Mouse (Mus musculus): Measurements from ENCODE around the gene Olfr1315-ps1. TPM values are rescaled to one million over a fixed set of nuclear protein-coding genes. Genes with fewer than 3 reads are reported as not detected.

Gene Olfr1315-ps1
- total RNA-seq (2014; rRNA removed; ENCODE audit: low replicate concordance): not detected in 2 replicates
- polyA plus RNA-seq (2015; fragmentation: Nextera tagmentation; extraction: Ambion mirVana): not detected in 2 replicates

DNA sequence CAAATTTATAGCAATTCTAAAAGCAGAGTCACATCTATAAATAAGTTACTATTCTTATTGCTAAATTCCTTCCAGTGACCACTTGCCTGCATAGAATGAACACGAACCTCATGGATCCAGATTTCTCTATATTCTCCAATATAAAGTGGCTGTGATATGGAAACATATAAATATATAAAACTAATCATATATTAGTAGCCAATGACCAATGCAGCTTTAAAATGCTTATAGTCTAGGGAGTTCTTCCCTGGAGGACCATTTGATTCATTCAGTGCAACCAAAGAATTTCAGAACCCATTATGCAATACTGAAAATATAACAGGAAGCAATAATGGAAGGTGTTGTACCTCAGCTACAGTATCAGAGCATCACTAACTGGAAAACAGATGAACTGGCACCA lies at the start of gene Olfr1315-ps1:
TSS of gene Olfr1315-ps1 (minus strand) at position 101 of the 400 bp plus-strand sequence.
- WGBS: 56% methylated on average over 1 of the region's 1 CpGs
- no peak within 1 kb of the TSS for H3K4me2 ChIP-seq (ENCODE audit: low read depth, low read length)
- H3K27ac ChIP-seq (ENCODE audit: low read depth): no peak within 1 kb of the TSS
- TF ChIP-seq EP300 (IDR thresholded peaks at IDR 0.05; ENCODE audit: low read depth) (no peak), CTCF (IDR thresholded peaks at IDR 0.05; ENCODE audit: low read depth) (no peak)
- no peaks in the 10 kb centered on the region for H3K36me3 ChIP-seq (replicated peaks; ENCODE audit: control insufficient read depth, insufficient read depth, low read length)
- no peak for DNase-seq (ENCODE audit: low spot score)
- no peak for ATAC-seq (ENCODE audit: insufficient read depth, low read depth)
- H3K4me1 ChIP-seq (ENCODE audit: control insufficient read depth, insufficient read depth): no peaks in the 10 kb centered on the region
- no peak within 1 kb of the TSS for H3K9ac ChIP-seq (replicated peaks; ENCODE audit: low read depth, low read length)
- no peak within 1 kb of the TSS for H3K4me3 ChIP-seq (ENCODE audit: low read depth, low read length)
- H3K27me3 ChIP-seq (ENCODE audit: control insufficient read depth, insufficient read depth, low read length): no peaks in the 10 kb centered on the region
- no peaks in the 10 kb centered on the region for H3K9me3 ChIP-seq (replicated peaks; ENCODE audit: control insufficient read depth, low read length)

DNA sequence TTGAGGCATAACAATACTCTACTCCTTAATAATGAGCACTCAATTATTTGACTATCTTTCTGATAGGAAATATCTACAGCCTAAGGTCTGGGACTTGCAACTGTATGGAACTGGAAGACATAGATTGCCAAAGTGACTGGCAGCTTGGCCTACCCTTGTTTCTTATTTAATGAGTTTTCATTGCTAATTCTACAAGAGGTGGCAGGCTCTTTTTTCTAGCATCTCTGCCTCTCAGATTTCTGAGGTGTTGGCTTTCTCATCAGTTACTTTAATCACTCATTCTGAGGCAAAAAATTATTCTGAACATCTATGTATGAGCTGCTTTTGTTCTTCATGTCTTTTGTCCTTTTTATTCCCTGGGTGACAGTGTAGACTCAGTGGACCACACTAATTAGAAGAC lies 38.7 kb upstream of the Olfr1315-ps1 start, which contains the start of gene Olfr1318:
TSS of gene Olfr1318 (plus strand) at position 301 of the 400 bp plus-strand sequence.
- Histone ChIP-seq H3K4me2 (ENCODE audit: low read depth, low read length) (no peak within 1 kb of the TSS), H3K9ac (replicated peaks; ENCODE audit: low read depth, low read length) (no peak within 1 kb of the TSS), H3K27ac (ENCODE audit: low read depth) (no peak within 1 kb of the TSS), H3K36me3 (replicated peaks; ENCODE audit: control insufficient read depth, insufficient read depth, low read length) (no peaks in the 10 kb centered on the region), H3K4me3 (ENCODE audit: low read depth, low read length) (no peak within 1 kb of the TSS), H3K4me1 (ENCODE audit: control insufficient read depth, insufficient read depth) (no peaks in the 10 kb centered on the region), H3K27me3 (ENCODE audit: control insufficient read depth, insufficient read depth, low read length) (no peaks in the 10 kb centered on the region), H3K9me3 (replicated peaks; ENCODE audit: control insufficient read depth, low read length) (no peaks in the 10 kb centered on the region)
- DNase-seq (ENCODE audit: low spot score) (no peak), ATAC-seq (ENCODE audit: insufficient read depth, low read depth) (no peak)
- TF ChIP-seq EP300 (IDR thresholded peaks at IDR 0.05; ENCODE audit: low read depth) (no peak), CTCF (IDR thresholded peaks at IDR 0.05; ENCODE audit: low read depth) (no peak)

DNA sequence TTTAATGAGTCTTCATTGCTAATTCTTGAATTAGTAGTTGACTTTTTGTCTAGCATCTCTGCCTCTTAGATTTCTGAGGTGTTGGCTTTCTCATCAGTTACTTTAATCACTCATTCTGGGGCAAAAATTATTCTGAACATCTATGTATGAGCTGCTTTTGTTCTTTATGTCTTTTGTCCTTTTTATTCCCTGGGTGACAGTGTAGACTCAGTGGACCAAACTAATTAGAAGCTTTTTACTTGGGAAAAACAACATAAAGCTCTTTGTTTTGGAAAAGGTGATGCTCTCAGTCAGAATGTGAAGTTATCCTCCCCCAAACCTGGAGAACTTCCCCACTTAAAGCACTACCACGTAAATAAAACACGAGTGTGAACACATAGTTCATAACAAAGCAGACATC lies 24.8 kb upstream of the Olfr1315-ps1 start, which contains the start of gene Olfr1317:
TSS of gene Olfr1317 (plus strand) at position 301 of the 400 bp plus-strand sequence.
- no peaks in the 10 kb centered on the region for H3K27me3 ChIP-seq (ENCODE audit: control insufficient read depth, insufficient read depth, low read length)
- TF ChIP-seq CTCF (IDR thresholded peaks at IDR 0.05; ENCODE audit: low read depth) (no peak), EP300 (IDR thresholded peaks at IDR 0.05; ENCODE audit: low read depth) (no peak)
- DNase-seq (ENCODE audit: low spot score): no peak
- no peak within 1 kb of the TSS for H3K9ac ChIP-seq (replicated peaks; ENCODE audit: low read depth, low read length)
- H3K9me3 ChIP-seq (replicated peaks; ENCODE audit: control insufficient read depth, low read length): no peaks in the 10 kb centered on the region
- H3K4me1 ChIP-seq (ENCODE audit: control insufficient read depth, insufficient read depth): no peaks in the 10 kb centered on the region
- no peak within 1 kb of the TSS for H3K4me2 ChIP-seq (ENCODE audit: low read depth, low read length)
- H3K4me3 ChIP-seq (ENCODE audit: low read depth, low read length): no peak within 1 kb of the TSS
- no peak for ATAC-seq (ENCODE audit: insufficient read depth, low read depth)
- H3K36me3 ChIP-seq (replicated peaks; ENCODE audit: control insufficient read depth, insufficient read depth, low read length): no peaks in the 10 kb centered on the region
- 65% methylated on average over 2 of the region's 2 CpGs for WGBS
- no peak within 1 kb of the TSS for H3K27ac ChIP-seq (ENCODE audit: low read depth)

DNA sequence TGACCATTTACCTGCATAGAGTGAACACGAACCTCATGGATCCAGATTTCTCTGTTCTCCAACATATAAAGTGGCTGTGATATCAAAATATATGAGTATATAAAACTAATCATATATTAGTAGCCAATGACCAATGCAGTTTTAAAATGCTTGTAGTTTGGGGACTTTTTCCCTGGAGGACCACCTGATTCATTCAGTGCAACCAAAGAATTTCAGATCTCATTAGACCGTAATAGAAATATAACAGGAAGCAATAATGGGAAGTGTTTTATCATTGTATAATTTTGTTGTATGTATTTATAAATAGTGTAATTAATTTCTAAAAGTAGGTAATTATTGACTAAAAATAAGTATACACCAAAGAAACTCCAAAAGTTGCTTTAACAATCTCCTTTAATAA lies 19.6 kb upstream of the Olfr1315-ps1 start, which contains the start of gene Olfr1316:
TSS of gene Olfr1316 (minus strand) at position 101 of the 400 bp plus-strand sequence.
- H3K9me3 ChIP-seq (replicated peaks; ENCODE audit: control insufficient read depth, low read length): no peaks in the 10 kb centered on the region
- no peak within 1 kb of the TSS for H3K4me3 ChIP-seq (ENCODE audit: low read depth, low read length)
- DNase-seq (ENCODE audit: low spot score) (no peak), ATAC-seq (ENCODE audit: insufficient read depth, low read depth) (no peak)
- no peaks in the 10 kb centered on the region for H3K4me1 ChIP-seq (ENCODE audit: control insufficient read depth, insufficient read depth)
- no peaks in the 10 kb centered on the region for H3K36me3 ChIP-seq (replicated peaks; ENCODE audit: control insufficient read depth, insufficient read depth, low read length)
- no peaks in the 10 kb centered on the region for H3K27me3 ChIP-seq (ENCODE audit: control insufficient read depth, insufficient read depth, low read length)
- TF ChIP-seq CTCF (IDR thresholded peaks at IDR 0.05; ENCODE audit: low read depth): no peak
- H3K9ac ChIP-seq (replicated peaks; ENCODE audit: low read depth, low read length): no peak within 1 kb of the TSS
- no peak within 1 kb of the TSS for H3K27ac ChIP-seq (ENCODE audit: low read depth)
- no peak within 1 kb of the TSS for H3K4me2 ChIP-seq (ENCODE audit: low read depth, low read length)
- WGBS: 75% methylated on average over 2 of the region's 2 CpGs

DNA sequence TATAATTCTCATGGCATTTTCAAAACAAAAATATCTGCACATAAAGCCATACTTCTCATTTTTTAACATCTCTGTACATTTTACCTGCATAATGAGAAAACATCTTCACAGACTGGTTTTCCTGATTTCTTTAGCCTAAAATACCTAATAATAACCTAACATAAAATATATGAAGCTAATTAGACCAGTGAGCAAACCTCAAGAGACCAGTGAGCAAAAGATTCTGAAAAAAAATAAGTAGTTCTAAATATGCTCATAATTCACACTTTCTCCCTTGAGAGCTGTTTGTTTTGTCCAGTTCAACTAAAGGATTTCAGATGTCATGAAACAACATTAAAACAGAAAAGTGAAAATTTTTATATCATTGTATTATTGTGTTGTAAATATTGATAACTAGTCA lies 18.6 kb downstream of the Olfr1315-ps1 start, which contains the start of gene Olfr1314:
TSS of gene Olfr1314 (minus strand) at position 101 of the 400 bp plus-strand sequence.
- Histone ChIP-seq H3K27ac (ENCODE audit: low read depth) (no peak within 1 kb of the TSS), H3K36me3 (replicated peaks; ENCODE audit: control insufficient read depth, insufficient read depth, low read length) (no peaks in the 10 kb centered on the region), H3K27me3 (ENCODE audit: control insufficient read depth, insufficient read depth, low read length) (no peaks in the 10 kb centered on the region)

DNA sequence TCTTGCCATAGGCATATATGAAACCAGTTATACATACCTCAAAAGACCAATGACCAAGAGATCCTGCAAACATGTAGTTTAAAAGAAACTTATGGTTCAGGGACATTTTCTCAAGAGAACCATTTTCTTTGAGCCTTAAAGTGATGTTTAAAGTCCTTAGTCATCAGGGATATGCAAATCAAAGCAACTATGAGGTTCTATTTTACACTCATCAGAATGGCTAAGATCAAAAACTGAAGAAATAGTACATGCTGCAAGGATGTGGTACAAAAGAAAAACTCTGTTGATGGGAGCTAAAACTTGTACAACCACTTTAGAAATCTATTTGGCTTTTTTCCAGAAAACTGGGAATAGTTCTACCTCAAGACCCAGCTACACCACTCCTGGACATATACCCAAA lies 37.5 kb downstream of the Olfr1315-ps1 start, which contains the start of gene Olfr1313:
TSS of gene Olfr1313 (minus strand) at position 101 of the 400 bp plus-strand sequence.
- Histone ChIP-seq H3K27me3 (ENCODE audit: control insufficient read depth, insufficient read depth, low read length) (no peaks in the 10 kb centered on the region), H3K36me3 (replicated peaks; ENCODE audit: control insufficient read depth, insufficient read depth, low read length) (no peaks in the 10 kb centered on the region), H3K27ac (ENCODE audit: low read depth) (no peak within 1 kb of the TSS), H3K4me2 (ENCODE audit: low read depth, low read length) (no peak within 1 kb of the TSS), H3K4me3 (ENCODE audit: low read depth, low read length) (no peak within 1 kb of the TSS), H3K9me3 (replicated peaks; ENCODE audit: control insufficient read depth, low read length) (no peaks in the 10 kb centered on the region), H3K4me1 (ENCODE audit: control insufficient read depth, insufficient read depth) (no peaks in the 10 kb centered on the region), H3K9ac (replicated peaks; ENCODE audit: low read depth, low read length) (no peak within 1 kb of the TSS)
- no peak for ATAC-seq (ENCODE audit: insufficient read depth, low read depth)
- no peak for DNase-seq (ENCODE audit: low spot score)
- TF ChIP-seq EP300 (IDR thresholded peaks at IDR 0.05; ENCODE audit: low read depth) (no peak), CTCF (IDR thresholded peaks at IDR 0.05; ENCODE audit: low read depth) (no peak)

More for the DNA sequence above, 18.6 kb downstream of the Olfr1315-ps1 start, which contains the start of gene Olfr1314:
- H3K4me1 ChIP-seq (ENCODE audit: control insufficient read depth, insufficient read depth): no peaks in the 10 kb centered on the region
- no peak for TF ChIP-seq CTCF (IDR thresholded peaks at IDR 0.05; ENCODE audit: low read depth)
- no peak for TF ChIP-seq EP300 (IDR thresholded peaks at IDR 0.05; ENCODE audit: low read depth)
- DNase-seq (ENCODE audit: low spot score) (no peak), ATAC-seq (ENCODE audit: insufficient read depth, low read depth) (no peak)
- H3K4me2 ChIP-seq (ENCODE audit: low read depth, low read length): no peak within 1 kb of the TSS
- no peak within 1 kb of the TSS for H3K4me3 ChIP-seq (ENCODE audit: low read depth, low read length)
- no peak within 1 kb of the TSS for H3K9ac ChIP-seq (replicated peaks; ENCODE audit: low read depth, low read length)
- H3K9me3 ChIP-seq (replicated peaks; ENCODE audit: control insufficient read depth, low read length): no peaks in the 10 kb centered on the region

Other genes with a start within 250 kb of the Olfr1315-ps1 start
- not detected in 2 replicates for gene Olfr1305, start 238.3 kb downstream of the Olfr1315-ps1 start, total RNA-seq (2014; rRNA removed; ENCODE audit: low replicate concordance)
- not detected in 2 replicates for gene Olfr1305, start 238.3 kb downstream of the Olfr1315-ps1 start, polyA plus RNA-seq (2015; fragmentation: Nextera tagmentation; extraction: Ambion mirVana)
- gene Olfr1306, start 199.2 kb downstream of the Olfr1315-ps1 start, total RNA-seq (2014; rRNA removed; ENCODE audit: low replicate concordance): not detected in 2 replicates
- gene Olfr1306, start 199.2 kb downstream of the Olfr1315-ps1 start, polyA plus RNA-seq (2015; fragmentation: Nextera tagmentation; extraction: Ambion mirVana): not detected in 2 replicates
- gene Olfr1307, start 166.0 kb downstream of the Olfr1315-ps1 start, total RNA-seq (2014; rRNA removed; ENCODE audit: low replicate concordance): not detected in 2 replicates
- gene Olfr1307, start 166.0 kb downstream of the Olfr1315-ps1 start, polyA plus RNA-seq (2015; fragmentation: Nextera tagmentation; extraction: Ambion mirVana): not detected in 2 replicates
- not detected in 2 replicates for gene Olfr1308, start 150.5 kb downstream of the Olfr1315-ps1 start, total RNA-seq (2014; rRNA removed; ENCODE audit: low replicate concordance)
- gene Olfr1308, start 150.5 kb downstream of the Olfr1315-ps1 start, polyA plus RNA-seq (2015; fragmentation: Nextera tagmentation; extraction: Ambion mirVana): not detected in 2 replicates
- gene Olfr1309, start 125.2 kb downstream of the Olfr1315-ps1 start, total RNA-seq (2014; rRNA removed; ENCODE audit: low replicate concordance): not detected in 2 replicates
- gene Olfr1309, start 125.2 kb downstream of the Olfr1315-ps1 start, polyA plus RNA-seq (2015; fragmentation: Nextera tagmentation; extraction: Ambion mirVana): not detected in 2 replicates
- not detected in 2 replicates for gene Olfr1310, start 102.7 kb downstream of the Olfr1315-ps1 start, total RNA-seq (2014; rRNA removed; ENCODE audit: low replicate concordance)
- gene Olfr1310, start 102.7 kb downstream of the Olfr1315-ps1 start, polyA plus RNA-seq (2015; fragmentation: Nextera tagmentation; extraction: Ambion mirVana): not detected in 2 replicates
- not detected in 2 replicates for gene Olfr1311, start 91.0 kb downstream of the Olfr1315-ps1 start, total RNA-seq (2014; rRNA removed; ENCODE audit: low replicate concordance)
- gene Olfr1311, start 91.0 kb downstream of the Olfr1315-ps1 start, polyA plus RNA-seq (2015; fragmentation: Nextera tagmentation; extraction: Ambion mirVana): not detected in 2 replicates
- gene Olfr1312, start 65.2 kb downstream of the Olfr1315-ps1 start, total RNA-seq (2014; rRNA removed; ENCODE audit: low replicate concordance): not detected in 2 replicates
- gene Olfr1312, start 65.2 kb downstream of the Olfr1315-ps1 start, polyA plus RNA-seq (2015; fragmentation: Nextera tagmentation; extraction: Ambion mirVana): not detected in 2 replicates
- not detected in 2 replicates for gene Olfr1313, start 37.6 kb downstream of the Olfr1315-ps1 start, total RNA-seq (2014; rRNA removed; ENCODE audit: low replicate concordance)
- not detected in 2 replicates for gene Olfr1313, start 37.6 kb downstream of the Olfr1315-ps1 start, polyA plus RNA-seq (2015; fragmentation: Nextera tagmentation; extraction: Ambion mirVana)
- gene Olfr1314, start 18.7 kb downstream of the Olfr1315-ps1 start, total RNA-seq (2014; rRNA removed; ENCODE audit: low replicate concordance): not detected in 2 replicates
- gene Olfr1314, start 18.7 kb downstream of the Olfr1315-ps1 start, polyA plus RNA-seq (2015; fragmentation: Nextera tagmentation; extraction: Ambion mirVana): not detected in 2 replicates
- gene Olfr1316, start 19.5 kb upstream of the Olfr1315-ps1 start, total RNA-seq (2014; rRNA removed; ENCODE audit: low replicate concordance): not detected in 2 replicates
- gene Olfr1316, start 19.5 kb upstream of the Olfr1315-ps1 start, polyA plus RNA-seq (2015; fragmentation: Nextera tagmentation; extraction: Ambion mirVana): not detected in 2 replicates
- not detected in 2 replicates for gene Olfr1317, start 24.9 kb upstream of the Olfr1315-ps1 start, total RNA-seq (2014; rRNA removed; ENCODE audit: low replicate concordance)
- not detected in 2 replicates for gene Olfr1317, start 24.9 kb upstream of the Olfr1315-ps1 start, polyA plus RNA-seq (2015; fragmentation: Nextera tagmentation; extraction: Ambion mirVana)
- not detected in 2 replicates for gene Olfr1318, start 38.8 kb upstream of the Olfr1315-ps1 start, total RNA-seq (2014; rRNA removed; ENCODE audit: low replicate concordance)
- gene Olfr1318, start 38.8 kb upstream of the Olfr1315-ps1 start, polyA plus RNA-seq (2015; fragmentation: Nextera tagmentation; extraction: Ambion mirVana): not detected in 2 replicates
- 5.0 and 10.0 TPM in 2 replicates for gene Lpcat4, start 124.0 kb upstream of the Olfr1315-ps1 start, total RNA-seq (2014; rRNA removed; ENCODE audit: low replicate concordance)
- gene Lpcat4, start 124.0 kb upstream of the Olfr1315-ps1 start, polyA plus RNA-seq (2015; fragmentation: Nextera tagmentation; extraction: Ambion mirVana): 3.1 and 3.6 TPM in 2 replicates
- not detected in 2 replicates for gene Nutm1, start 143.9 kb upstream of the Olfr1315-ps1 start, total RNA-seq (2014; rRNA removed; ENCODE audit: low replicate concordance)
- not detected in 2 replicates for gene Nutm1, start 143.9 kb upstream of the Olfr1315-ps1 start, polyA plus RNA-seq (2015; fragmentation: Nextera tagmentation; extraction: Ambion mirVana)
- gene Nop10, start 146.5 kb upstream of the Olfr1315-ps1 start, total RNA-seq (2014; rRNA removed; ENCODE audit: low replicate concordance): 95.5 and 125 TPM in 2 replicates
- 148 and 154 TPM in 2 replicates for gene Nop10, start 146.5 kb upstream of the Olfr1315-ps1 start, polyA plus RNA-seq (2015; fragmentation: Nextera tagmentation; extraction: Ambion mirVana)
- 42.8 and 48.1 TPM in 2 replicates for gene Slc12a6, start 150.4 kb upstream of the Olfr1315-ps1 start, total RNA-seq (2014; rRNA removed; ENCODE audit: low replicate concordance)
- gene Slc12a6, start 150.4 kb upstream of the Olfr1315-ps1 start, polyA plus RNA-seq (2015; fragmentation: Nextera tagmentation; extraction: Ambion mirVana): 6.5 and 7.2 TPM in 2 replicates
- not detected in 2 replicates for gene Gm21985, start 150.9 kb upstream of the Olfr1315-ps1 start, total RNA-seq (2014; rRNA removed; ENCODE audit: low replicate concordance)
- not detected in 2 replicates for gene Gm21985, start 150.9 kb upstream of the Olfr1315-ps1 start, polyA plus RNA-seq (2015; fragmentation: Nextera tagmentation; extraction: Ambion mirVana)